In the genomic region with DNA sequence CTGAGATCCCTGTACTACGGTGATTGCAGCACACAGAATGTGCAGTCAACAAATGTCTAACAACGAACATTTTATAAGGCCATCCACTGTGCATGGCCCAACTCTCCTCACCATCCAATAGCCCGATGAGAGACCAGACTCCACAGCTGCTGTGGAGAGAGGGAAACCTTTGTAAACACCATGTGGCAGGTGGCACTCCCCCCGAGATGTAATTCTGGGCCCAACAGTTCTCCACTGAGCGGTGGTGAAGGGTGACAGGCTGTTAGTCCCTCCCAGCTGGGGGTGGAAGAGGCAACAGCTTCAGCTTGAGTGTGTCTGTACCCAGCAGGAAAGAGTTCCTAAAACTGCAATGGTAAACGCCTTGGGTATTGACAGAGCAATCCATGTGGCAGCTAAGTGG, we compare ENCODE assay signal across 24 mouse cellular contexts.
DNase-seq lines count a peak whose midpoint lies in the region; ATAC-seq and TF ChIP-seq lines count a peak whose summit lies in the region.
"Had no signal": no experiment of that assay in that cellular context is flagged by ENCODE, and none has a peak within 500 bp of the region (broad histone marks: within the 10 kb centered on the region; RNA-seq: fewer than 3 reads in every experiment).

No protein-coding gene starts in this region.

- WGBS in heart, embryonic 12.5 days, result 66% methylated on average over 6 of the region's 6 CpGs
- 62% methylated on average over 6 of the region's 6 CpGs for WGBS in liver, embryonic 12.5 days (ENCODE audit: insufficient replicate concordance)
- 68% methylated on average over 6 of the region's 6 CpGs for WGBS in liver, postnatal 0 days (ENCODE audit: insufficient replicate concordance)
- 62% methylated on average over 6 of the region's 6 CpGs for WGBS in limb, embryonic 10.5 days
- 75% methylated on average over 6 of the region's 6 CpGs for WGBS in forebrain, embryonic 16.5 days

- TF ChIP-seq EP300 in liver, postnatal 0 days (IDR thresholded peaks at IDR 0.05; ENCODE audit: low read depth), result no peak

- ATAC-seq in heart, embryonic 12.5 days (ENCODE audit: insufficient number of reproducible peaks, low FRiP score), result no peak
- ATAC-seq in liver, embryonic 12.5 days, result no peak
- ATAC-seq in liver, postnatal 0 days, result no peak
- no peak for ATAC-seq in forebrain, embryonic 16.5 days
- ATAC-seq: midbrain, embryonic 15.5 days had no signal

- H3K27me3 ChIP-seq in heart, embryonic 12.5 days (replicated peaks), result no peaks in the 10 kb centered on the region
- H3K27me3 ChIP-seq in liver, embryonic 12.5 days (replicated peaks), result no peaks in the 10 kb centered on the region
- H3K27me3 ChIP-seq in liver, postnatal 0 days (ENCODE audit: insufficient read depth, low read length), result no peaks in the 10 kb centered on the region
- no peaks in the 10 kb centered on the region for H3K27me3 ChIP-seq in limb, embryonic 10.5 days (ENCODE audit: low read depth, poor library complexity, severe bottlenecking)
- no peaks in the 10 kb centered on the region for H3K27me3 ChIP-seq in forebrain, embryonic 16.5 days (replicated peaks; ENCODE audit: control insufficient read depth, insufficient read depth, low read length)
- H3K27me3 ChIP-seq: limb, embryonic 12.5 days; midbrain, embryonic 15.5 days; neural tube, embryonic 12.5 days had no signal

- H3K36me3 ChIP-seq in heart, embryonic 12.5 days, result no peaks in the 10 kb centered on the region
- no peaks in the 10 kb centered on the region for H3K36me3 ChIP-seq in liver, embryonic 12.5 days
- H3K36me3 ChIP-seq in liver, postnatal 0 days (replicated peaks; ENCODE audit: insufficient read depth, low read length), result no peaks in the 10 kb centered on the region
- H3K36me3 ChIP-seq in limb, embryonic 10.5 days, result no peaks in the 10 kb centered on the region
- no peaks in the 10 kb centered on the region for H3K36me3 ChIP-seq in forebrain, embryonic 16.5 days (ENCODE audit: control insufficient read depth, insufficient read depth)
- H3K36me3 ChIP-seq: limb, embryonic 12.5 days; midbrain, embryonic 15.5 days; neural tube, embryonic 12.5 days had no signal

- TF ChIP-seq CTCF in liver, postnatal 0 days (IDR thresholded peaks at IDR 0.05; ENCODE audit: low read depth), result no peak

- H3K4me1 ChIP-seq in heart, embryonic 12.5 days (replicated peaks), result 0 out of 2 replicates have a peak, but pooled peaks cover 2% of the 10 kb centered on the region
- H3K4me1 ChIP-seq in liver, embryonic 12.5 days, result peaks cover 30% of the 10 kb centered on the region
- peaks cover 2% of the 10 kb centered on the region; the same call in 1 of the 2 replicates for H3K4me1 ChIP-seq in liver, postnatal 0 days (ENCODE audit: insufficient read depth)
- peaks cover 19% of the 10 kb centered on the region for H3K4me1 ChIP-seq in limb, embryonic 10.5 days
- no peaks in the 10 kb centered on the region for H3K4me1 ChIP-seq in forebrain, embryonic 16.5 days (replicated peaks; ENCODE audit: control insufficient read depth, insufficient read depth, low read length)
- H3K4me1 ChIP-seq: midbrain, embryonic 15.5 days; neural tube, embryonic 12.5 days had no signal

- H3K4me3 ChIP-seq in heart, embryonic 12.5 days, result no peak overlapping the region
- no peak overlapping the region for H3K4me3 ChIP-seq in liver, embryonic 12.5 days
- no peak overlapping the region for H3K4me3 ChIP-seq in liver, postnatal 0 days (ENCODE audit: low read depth, low read length)
- H3K4me3 ChIP-seq in limb, embryonic 10.5 days, result no peak overlapping the region
- no peak overlapping the region for H3K4me3 ChIP-seq in forebrain, embryonic 16.5 days (replicated peaks; ENCODE audit: low read length)
- H3K4me3 ChIP-seq: gastrocnemius, adult 2 months; left cerebral cortex, adult 2 months; limb, embryonic 12.5 days; midbrain, embryonic 15.5 days; neural tube, embryonic 12.5 days had no signal

- no peaks in the 10 kb centered on the region for H3K9me3 ChIP-seq in heart, embryonic 12.5 days (replicated peaks)
- H3K9me3 ChIP-seq in liver, embryonic 12.5 days (replicated peaks), result no peaks in the 10 kb centered on the region
- no peaks in the 10 kb centered on the region for H3K9me3 ChIP-seq in liver, postnatal 0 days (ENCODE audit: low read length)
- H3K9me3 ChIP-seq in limb, embryonic 10.5 days (replicated peaks), result no peaks in the 10 kb centered on the region
- no peaks in the 10 kb centered on the region for H3K9me3 ChIP-seq in forebrain, embryonic 16.5 days (ENCODE audit: control insufficient read depth, low read length)
- H3K9me3 ChIP-seq: limb, embryonic 12.5 days; midbrain, embryonic 15.5 days; neural tube, embryonic 12.5 days had no signal

- peak; percentile 81 for DNase-seq in heart, adult 11 months
- no peak for DNase-seq in liver, postnatal 0 days
- DNase-seq in layer of hippocampus, adult 8-10 months (ENCODE audit: low spot score in 2 of 2), result peak; percentile 12 to 15
- no peak for DNase-seq in limb, embryonic 10.5 days (ENCODE audit: low spot score)
- DNase-seq: adrenal gland, adult 2 months; cerebellum, adult 8-10 months; gastrocnemius, adult 2 months; heart, postnatal 4 days; kidney, adult 2 months; kidney, postnatal 10 days; lung, postnatal 4 days; retina, postnatal 1 day; right cerebral cortex, postnatal 25 days; spleen, adult 18-20 months; thymus, postnatal 14 days had no signal

- no peak overlapping the region for H3K27ac ChIP-seq in heart, embryonic 12.5 days (ENCODE audit: poor library complexity, severe bottlenecking)
- H3K27ac ChIP-seq in liver, embryonic 12.5 days, result 0 out of 2 replicates have a peak overlapping the region, but pooled peaks have one; percentile 15
- no peak overlapping the region for H3K27ac ChIP-seq in liver, postnatal 0 days (ENCODE audit: low read depth)
- H3K27ac ChIP-seq in limb, embryonic 10.5 days, result 0 out of 2 replicates have a peak overlapping the region, but pooled peaks have one; percentile 3
- H3K27ac ChIP-seq in forebrain, embryonic 16.5 days (ENCODE audit: low read length), result no peak overlapping the region
- H3K27ac ChIP-seq: gastrocnemius, adult 2 months; hindbrain, embryonic 14.5 days; left cerebral cortex, adult 2 months; limb, embryonic 12.5 days; liver, embryonic 14.5 days; midbrain, embryonic 15.5 days; neural tube, embryonic 12.5 days had no signal

- H3K4me2 ChIP-seq in heart, embryonic 12.5 days, result no peak overlapping the region
- H3K4me2 ChIP-seq in liver, embryonic 12.5 days, result no peak overlapping the region
- no peak overlapping the region for H3K4me2 ChIP-seq in liver, postnatal 0 days (ENCODE audit: low read depth, low read length)
- H3K4me2 ChIP-seq in forebrain, embryonic 16.5 days (ENCODE audit: low read length), result no peak overlapping the region
- H3K4me2 ChIP-seq: hindbrain, embryonic 14.5 days; limb, embryonic 12.5 days; midbrain, embryonic 15.5 days; neural tube, embryonic 12.5 days had no signal

- H3K9ac ChIP-seq in heart, embryonic 12.5 days, result no peak overlapping the region
- no peak overlapping the region for H3K9ac ChIP-seq in liver, embryonic 12.5 days
- H3K9ac ChIP-seq in liver, postnatal 0 days (replicated peaks), result no peak overlapping the region
- no peak overlapping the region for H3K9ac ChIP-seq in forebrain, embryonic 16.5 days (replicated peaks; ENCODE audit: low read depth, low read length)
- H3K9ac ChIP-seq: hindbrain, embryonic 14.5 days; limb, embryonic 12.5 days; liver, embryonic 14.5 days; midbrain, embryonic 15.5 days; neural tube, embryonic 12.5 days had no signal

Comparison
In these comparisons a context has a peak if more than half of its experiments do, and no peak if none do; other contexts are left out.
1. H3K27ac ChIP-seq: peak in liver, embryonic 12.5 days (single experiment) and limb, embryonic 10.5 days (single experiment); none in heart, embryonic 12.5 days (single experiment), liver, postnatal 0 days (single experiment) and forebrain, embryonic 16.5 days (single experiment).
2. DNase-seq: peak in heart, adult 11 months (single experiment) and layer of hippocampus, adult 8-10 months (2 of 2); none in liver, postnatal 0 days (single experiment) and limb, embryonic 10.5 days (single experiment).